Mouse (Mus musculus) Patski (cell line): ENCODE data around the gene 4930432M17Rik. TPM values are rescaled to one million over a fixed set of nuclear protein-coding genes. Genes with fewer than 3 reads are reported as not detected.

Experiments
- ATAC-seq: fragments of 100-300 bp; one replicate; pipeline ENCODE4 v1.8.0; 2021
- CTCF ChIA-PET: fragments of 350-600 bp; sonication (Branson Sonifier 250); formaldehyde crosslinking; loops from one replicate; lab custom pipeline; 2022; ENCODE audit warnings: inconsistent platforms; lab: Charles Lee
- POLR2A ChIA-PET: fragments of 350-600 bp; sonication (Branson Sonifier 250); formaldehyde crosslinking; loops from one replicate; lab custom pipeline; 2022; ENCODE audit warnings: antibody characterized with exemption, inconsistent platforms; lab: Charles Lee
- DNase-seq: peaks from one replicate; pipeline ENCODE4 v3.0.0-alpha.2; 2011; ENCODE audit warnings: low read depth, low spot score
- H3K27me3 ChIP-seq: fragments of 371-371 bp; one replicate; pipeline ENCODE4 v1.5.1; 2021
- CTCF ChIP-seq: fragments of 100-300 bp; IDR thresholded peaks from one replicate; pipeline ENCODE4 v1.5.1; 2021
- in situ Hi-C: fragments of 300-500 bp; cut with MboI; formaldehyde crosslinking; loops from 3 replicates; pipeline ENCODE4 v1.11.1; 2018; ENCODE audit warnings: low pct_unique_long_range_greater_than_20kb, mixed read lengths
- polyA plus RNA-seq: library from polyadenylated mRNA; unstranded; gene quantifications from one replicate; pipeline ENCODE4 v1.2.3, GENCODE M21; 2021

4930432M17Rik gene
- polyA plus RNA-seq, 1 experiment from 2014 or later: not detected

- H3K27me3 ChIP-seq: no peaks in the 10 kb centered on the region
- POLR2A ChIA-PET: interaction anchor here (1.3 kb wide), 1 partner anchor 10 kb away, joined by 3 read pairs; no protein-coding TSS in a partner anchor
- DNase-seq (no peak), ATAC-seq (no peak)
- in situ Hi-C loops: no loop called here
- TF ChIP-seq CTCF: no peak
- CTCF ChIA-PET: interaction anchor here (0.9 to 2.4 kb wide), 6 partner anchors 8 to 56 kb away, joined by 3 to 7 read pairs (median 4); no protein-coding TSS in a partner anchor
These were observed 13.6 kb upstream of the 4930432M17Rik start for GRCm38 (mm10) chr3:121656922-121657321.

- H3K27me3 ChIP-seq: no peaks in the 10 kb centered on the region
- ChIA-PET POLR2A (interaction anchor here (0.6 to 1.3 kb wide), 3 partner anchors 11 to 68 kb away, joined by 3 to 5 read pairs (median 3); no protein-coding TSS in a partner anchor), CTCF (interaction anchor here (0.8 to 3.9 kb wide), 11 partner anchors 9 to 63 kb away, joined by 3 to 13 read pairs (median 5); no protein-coding TSS in a partner anchor)
- no peak for DNase-seq
- TF ChIP-seq CTCF: no peak
- no peak for ATAC-seq
- in situ Hi-C loops: no loop called here
These were observed 7.7 kb upstream of the 4930432M17Rik start for GRCm38 (mm10) chr3:121662705-121663469.

GRCm38 (mm10) chr3:121663470-121663847, 7.1 kb upstream of the 4930432M17Rik start:
- TF ChIP-seq CTCF: no peak
- no peaks in the 10 kb centered on the region for H3K27me3 ChIP-seq
- CTCF ChIA-PET: interaction anchor here (0.8 to 3.9 kb wide), 9 partner anchors 9 to 62 kb away, joined by 3 to 13 read pairs (median 5); no protein-coding TSS in a partner anchor
- POLR2A ChIA-PET: no interaction called here
- in situ Hi-C loops: no loop called here
- ATAC-seq (peak; percentile 51), DNase-seq (no peak)

- DNase-seq (no peak), ATAC-seq (peak; percentile 40)
- CTCF ChIA-PET: interaction anchor here (1.1 to 2.6 kb wide), 13 partner anchors 10 to 68 kb away, joined by 3 to 12 read pairs (median 3); partner anchors contain the start of gene F3
- in situ Hi-C loops: no loop called here
- no peaks in the 10 kb centered on the region for H3K27me3 ChIP-seq
- POLR2A ChIA-PET: interaction anchor here (0.7 to 1.5 kb wide), 2 partner anchors 15 to 1241 kb away, joined by 3 to 4 read pairs; no protein-coding TSS in a partner anchor
- TF ChIP-seq CTCF: no peak
These were observed 1.7 kb downstream of the 4930432M17Rik start for GRCm38 (mm10) chr3:121672135-121672790.

- ATAC-seq (no peak), DNase-seq (no peak)
- TF ChIP-seq CTCF: no peak
- in situ Hi-C loops: no loop called here
- POLR2A ChIA-PET: interaction anchor here (1.0 kb wide), 1 partner anchor 44 kb away, joined by 3 read pairs; no protein-coding TSS in a partner anchor
- CTCF ChIA-PET: interaction anchor here (1.6 to 2.4 kb wide), 3 partner anchors 14 to 46 kb away, joined by 6 to 8 read pairs (median 6); no protein-coding TSS in a partner anchor
- no peaks in the 10 kb centered on the region for H3K27me3 ChIP-seq
These were observed 8.4 kb downstream of the 4930432M17Rik start for GRCm38 (mm10) chr3:121678935-121679334.

- TF ChIP-seq CTCF: no peak
- in situ Hi-C loops: no loop called here
- no peaks in the 10 kb centered on the region for H3K27me3 ChIP-seq
- ChIA-PET CTCF (interaction anchor here (1.2 to 1.9 kb wide), 4 partner anchors 16 to 57 kb away, joined by 3 to 6 read pairs (median 4); no protein-coding TSS in a partner anchor), POLR2A (no interaction called here)
- DNase-seq: no peak
- no peak for ATAC-seq
These were observed 8.9 kb downstream of the 4930432M17Rik start for GRCm38 (mm10) chr3:121679443-121679842.

GRCm38 (mm10) chr3:121680187-121680586, 9.6 kb downstream of the 4930432M17Rik start:
- no peak for ATAC-seq
- no peak for TF ChIP-seq CTCF
- H3K27me3 ChIP-seq: no peaks in the 10 kb centered on the region
- ChIA-PET CTCF (interaction anchor here (1.2 to 1.9 kb wide), 4 partner anchors 14 to 56 kb away, joined by 3 to 6 read pairs (median 4); no protein-coding TSS in a partner anchor), POLR2A (no interaction called here)
- DNase-seq: no peak
- in situ Hi-C loops: no loop called here

- ChIA-PET POLR2A (interaction anchor here (0.6 to 1.5 kb wide), 10 partner anchors 10 to 106 kb away, joined by 3 to 7 read pairs (median 4); partner anchors contain the start of gene F3), CTCF (interaction anchor here (0.9 to 2.3 kb wide), 12 partner anchors 8 to 133 kb away, joined by 3 to 8 read pairs (median 4); no protein-coding TSS in a partner anchor)
- H3K27me3 ChIP-seq: no peaks in the 10 kb centered on the region
- no peak for TF ChIP-seq CTCF
- peak; percentile 25 for ATAC-seq
- DNase-seq: no peak
- in situ Hi-C loops: no loop called here
These were observed 12.2 kb downstream of the 4930432M17Rik start for GRCm38 (mm10) chr3:121682439-121683411.

- ChIA-PET CTCF (interaction anchor here (0.7 to 4.3 kb wide), 12 partner anchors 10 to 69 kb away, joined by 3 to 27 read pairs (median 4); no protein-coding TSS in a partner anchor), POLR2A (interaction anchor here (0.8 to 1.7 kb wide), 4 partner anchors 13 to 69 kb away, joined by 3 to 5 read pairs (median 4); no protein-coding TSS in a partner anchor)
- in situ Hi-C loops: no loop called here
- no peak for TF ChIP-seq CTCF
- DNase-seq (no peak), ATAC-seq (peak; percentile 8)
- H3K27me3 ChIP-seq: no peaks in the 10 kb centered on the region
These were observed 14.0 kb downstream of the 4930432M17Rik start for GRCm38 (mm10) chr3:121684552-121684951.
